Mouse (Mus musculus) CH12.LX (cell line): ENCODE results near the gene Wnt4. TPM values are rescaled to one million over a fixed set of nuclear protein-coding genes. Genes with fewer than 3 reads are reported as not detected.

Experiments used
- DNase-seq: peaks from one replicate; pipeline ENCODE4 v3.0.0-alpha.2; 2013; ENCODE audit errors: extremely low read depth
- H3K27ac ChIP-seq: 2 replicates; pipeline ENCODE4 v1.5.1; 2012; ENCODE audit warnings: low read depth, mild to moderate bottlenecking, control low read depth, moderate library complexity; ENCODE audit not compliant: insufficient read depth
- H3K27me3 ChIP-seq: replicated peaks from 2 replicates; pipeline ENCODE3; 2012; ENCODE audit warnings: inconsistent platforms
- H3K36me3 ChIP-seq, 2 experiments: replicated peaks in 1 of 2; 2 replicates each; pipeline versions ENCODE3 to v1.6.1; 2012; ENCODE audit warnings: inconsistent platforms in 1 of 2, low read length in 1 of 2, mild to moderate bottlenecking in 1 of 2, mixed read lengths in 1 of 2, moderate library complexity in 1 of 2; ENCODE audit not compliant: control insufficient read depth in 1 of 2, insufficient read depth in 1 of 2
- H3K4me1 ChIP-seq, 2 experiments: 2 replicates each; pipeline ENCODE4 v1.6.1; 2012; ENCODE audit warnings: inconsistent platforms in 1 of 2, moderate library complexity in 1 of 2; ENCODE audit not compliant: insufficient read depth in 2 of 2, control insufficient read depth in 1 of 2
- H3K4me2 ChIP-seq: 2 replicates; pipeline ENCODE4 v1.6.1; 2012; ENCODE audit warnings: low read depth, mild to moderate bottlenecking, control low read depth; ENCODE audit not compliant: poor library complexity, insufficient read depth, severe bottlenecking
- H3K4me3 ChIP-seq, 3 experiments: fragments of 150-350 bp in 1 of 3; sonication (generic) in 1 of 3; replicated peaks in 1 of 3; 2 replicates each; pipeline versions ENCODE3 to v1.5.1; 2011 to 2012; ENCODE audit warnings: low read depth in 2 of 3, low read length in 2 of 3, mild to moderate bottlenecking in 2 of 3, moderate library complexity in 2 of 3, control low read depth in 1 of 3, improper control_type of control experiment in 1 of 3, inconsistent platforms in 1 of 3, mixed read lengths in 1 of 3; ENCODE audit not compliant: poor library complexity in 1 of 3
- H3K79me2 ChIP-seq: replicated peaks from 2 replicates; pipeline ENCODE4 v1.6.1; 2012; ENCODE audit warnings: mild to moderate bottlenecking, moderate library complexity; ENCODE audit not compliant: control insufficient read depth, poor library complexity, insufficient read depth, severe bottlenecking; ENCODE audit errors: extremely low read depth
- H3K9ac ChIP-seq: 2 replicates; pipeline ENCODE4 v1.6.1; 2012; ENCODE audit warnings: low read depth, mild to moderate bottlenecking, control low read depth, moderate library complexity; ENCODE audit not compliant: insufficient read depth
- H3K9me3 ChIP-seq: replicated peaks from 2 replicates; pipeline ENCODE3; 2012; ENCODE audit warnings: low read length, inconsistent platforms, mixed read lengths
- BHLHE40 ChIP-seq: IDR thresholded peaks from 2 replicates; pipeline ENCODE4 v1.6.1; 2011; ENCODE audit warnings: mild to moderate bottlenecking, low read depth, low read length, improper control_type of control experiment
- CTCF ChIP-seq, 2 experiments: IDR thresholded peaks in 1 of 2; conservative IDR thresholded peaks in 1 of 2; 2 replicates each; pipeline ENCODE4 v1.5.1; 2011 to 2012; ENCODE audit warnings: low read depth in 2 of 2, low read length in 2 of 2, improper control_type of control experiment in 1 of 2, inconsistent platforms in 1 of 2, mild to moderate bottlenecking in 1 of 2, moderate library complexity in 1 of 2
- ELF1 ChIP-seq: IDR thresholded peaks from 2 replicates; pipeline ENCODE4 v1.6.1; 2014; ENCODE audit warnings: low read depth, mild to moderate bottlenecking, inconsistent platforms, low read length, improper control_type of control experiment
- EP300 ChIP-seq: IDR thresholded peaks from 2 replicates; pipeline ENCODE4 v1.6.1; 2011; ENCODE audit warnings: low read length, improper control_type of control experiment
- GABPA ChIP-seq: IDR thresholded peaks from 2 replicates; pipeline ENCODE4 v1.6.1; 2012; ENCODE audit warnings: low read depth, low read length, improper control_type of control experiment, inconsistent platforms; ENCODE audit not compliant: insufficient replicate concordance
- HCFC1 ChIP-seq: IDR thresholded peaks from 2 replicates; pipeline ENCODE4 v1.6.1; 2012; ENCODE audit warnings: low read depth, mild to moderate bottlenecking, inconsistent platforms, low read length, improper control_type of control experiment
- IRF4 ChIP-seq: IDR thresholded peaks from 2 replicates; pipeline ENCODE4 v1.6.1; 2014; ENCODE audit warnings: low read depth, mild to moderate bottlenecking, inconsistent platforms, low read length, improper control_type of control experiment
- JUN ChIP-seq: IDR thresholded peaks from 2 replicates; pipeline ENCODE4 v1.6.1; 2011; ENCODE audit warnings: low read depth, mild to moderate bottlenecking, low read length, improper control_type of control experiment, moderate library complexity; ENCODE audit not compliant: insufficient read depth
- KAT2A ChIP-seq: IDR thresholded peaks from 2 replicates; pipeline ENCODE4 v1.6.1; 2012; ENCODE audit warnings: low read length, improper control_type of control experiment, inconsistent platforms; ENCODE audit not compliant: insufficient replicate concordance
- MEF2A ChIP-seq: IDR thresholded peaks from 2 replicates; pipeline ENCODE4 v1.6.1; 2014; ENCODE audit warnings: low read depth, mild to moderate bottlenecking, inconsistent platforms, low read length, improper control_type of control experiment, borderline replicate concordance
- NRF1 ChIP-seq: IDR thresholded peaks from 2 replicates; pipeline ENCODE4 v1.6.1; 2014; ENCODE audit warnings: low read depth, mild to moderate bottlenecking, inconsistent platforms, low read length, improper control_type of control experiment, moderate library complexity
- POLR2A ChIP-seq: IDR thresholded peaks from 2 replicates; pipeline ENCODE4 v1.6.1; 2011; ENCODE audit warnings: low read depth, mild to moderate bottlenecking, improper control_type of control experiment, low read length
- POLR2AphosphoS2 ChIP-seq: IDR thresholded peaks from 2 replicates; pipeline ENCODE4 v1.6.1; 2011; ENCODE audit warnings: low read depth, low read length, improper control_type of control experiment
- RCOR1 ChIP-seq: conservative IDR thresholded peaks from 2 replicates; pipeline ENCODE4 v1.6.1; 2012; ENCODE audit warnings: low read depth, mild to moderate bottlenecking, inconsistent platforms, low read length, improper control_type of control experiment
- SIN3A ChIP-seq: IDR thresholded peaks from 2 replicates; pipeline ENCODE4 v1.6.1; 2012; ENCODE audit warnings: low read length, improper control_type of control experiment, inconsistent platforms
- SMC3 ChIP-seq: IDR thresholded peaks from 2 replicates; pipeline ENCODE4 v1.6.1; 2011; ENCODE audit warnings: low read depth, low read length, improper control_type of control experiment
- TBP ChIP-seq: conservative IDR thresholded peaks from 2 replicates; pipeline ENCODE4 v1.6.1; 2011; ENCODE audit warnings: low read depth, low read length, improper control_type of control experiment
- TCF12 ChIP-seq: IDR thresholded peaks from 2 replicates; pipeline ENCODE4 v1.6.1; 2014; ENCODE audit warnings: low read depth, mild to moderate bottlenecking, inconsistent platforms, low read length, improper control_type of control experiment
- USF1 ChIP-seq: IDR thresholded peaks from 2 replicates; pipeline ENCODE4 v1.6.1; 2014; ENCODE audit warnings: low read depth, mild to moderate bottlenecking, inconsistent platforms, low read length, improper control_type of control experiment
- dilution Hi-C: fragments of 300-500 bp; cut with MboI; formaldehyde crosslinking; loops from 2 replicates; pipeline ENCODE4 v1.14.3; 2020; ENCODE audit warnings: low sequenced_read_pairs; ENCODE audit not compliant: extremely low pct_unique_long_range_greater_than_20kb, extremely low pct_ligation_motif_present
- in situ Hi-C: fragments of 300-500 bp; cut with MboI; formaldehyde crosslinking; loops from 3 replicates; pipeline ENCODE4 v1.14.3; 2019; ENCODE audit warnings: low sequenced_read_pairs, low pct_ligation_motif_present, low pct_unique_long_range_greater_than_20kb, mixed read lengths
- polyA plus RNA-seq: library from polyadenylated mRNA; unstranded; fragments of >175 nt; gene quantifications from 2 replicates; pipeline ENCODE4 v1.2.1, GENCODE M21; 2012; ENCODE audit warnings: low read depth; ENCODE audit not compliant: insufficient read length
- total RNA-seq, 2 experiments: library from RNA; depleted of rRNA; stranded (reverse); fragments of 300-350 nt in 1 of 2; fragments of >200 nt in 1 of 2; gene quantifications; 2 replicates each; pipeline ENCODE4 v1.2.3; 2012 to 2014

Gene Wnt4
- total and polyA plus RNA-seq, 3 experiments = not detected

- Histone ChIP-seq H3K27me3 (peaks cover 79% of the 10 kb centered on the region), H3K27ac (no peak overlapping the region), H3K4me1 (no peaks in the 10 kb centered on the region), H3K4me3 (no peak overlapping the region), H3K9me3 (no peaks in the 10 kb centered on the region), H3K79me2 (no peaks in the 10 kb centered on the region), H3K4me2 (no peak overlapping the region), H3K36me3 (no peaks in the 10 kb centered on the region), H3K9ac (no peak overlapping the region)
- dilution Hi-C loops (no loop called here), in situ Hi-C loops (no loop called here)
- no peak for DNase-seq
- TF ChIP-seq EP300 = no peak
- no peak for TF ChIP-seq POLR2A
- no peak for TF ChIP-seq POLR2AphosphoS2
- TF ChIP-seq CTCF (conservative IDR thresholded peaks at IDR 0.05 in 1 of 2, IDR thresholded peaks at IDR 0.05 in 1 of 2; ENCODE audit: low read depth in 2 of 2, low read length in 2 of 2) = no peak
- no peak for TF ChIP-seq KAT2A
- TF ChIP-seq TCF12 = no peak
- no peak for TF ChIP-seq SMC3
- no peak for TF ChIP-seq RCOR1
- no peak for TF ChIP-seq GABPA
- TF ChIP-seq BHLHE40 = no peak
Measured at GRCm38 (mm10) chr4:137264066-137264465, 13.2 kb upstream of the Wnt4 start.

DNA sequence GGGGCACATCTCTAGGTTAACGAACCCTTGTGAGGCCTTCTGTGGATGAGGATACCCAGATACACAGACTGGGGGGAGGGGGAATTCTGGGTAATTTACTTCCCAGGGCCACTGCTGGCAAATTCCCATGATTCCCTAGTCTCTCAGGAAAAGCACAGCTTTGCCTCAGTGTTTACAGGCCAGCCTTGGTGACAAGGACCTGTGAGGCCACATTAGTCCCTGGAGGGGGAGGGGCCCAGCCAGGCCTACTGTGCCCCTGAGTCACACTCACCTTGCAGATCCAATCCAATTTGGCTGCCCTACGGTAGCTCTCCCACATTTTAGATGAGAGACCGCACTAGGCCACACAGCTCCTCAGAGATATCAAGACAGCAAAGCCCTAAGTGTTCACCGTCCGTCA, 12.2 kb upstream of the Wnt4 start:
- H3K9me3 ChIP-seq = no peaks in the 10 kb centered on the region
- no peak for DNase-seq
- no peaks in the 10 kb centered on the region for H3K79me2 ChIP-seq
- no peaks in the 10 kb centered on the region for H3K36me3 ChIP-seq
- no peak overlapping the region for H3K9ac ChIP-seq
- H3K27me3 ChIP-seq = peaks cover 85% of the 10 kb centered on the region
- no peaks in the 10 kb centered on the region for H3K4me1 ChIP-seq
- in situ Hi-C loops (no loop called here), dilution Hi-C loops (no loop called here)
- no peak overlapping the region for H3K4me3 ChIP-seq
- H3K4me2 ChIP-seq = no peak overlapping the region
- H3K27ac ChIP-seq = no peak overlapping the region
- TF ChIP-seq KAT2A (no peak), TBP (no peak), NRF1 (no peak), ELF1 (no peak), USF1 (no peak), HCFC1 (no peak), SIN3A (no peak), TCF12 (no peak), JUN (no peak), MEF2A (no peak), GABPA (no peak), IRF4 (no peak)
- TF ChIP-seq, all 38 proteins: peak for 0
